Mouse (Mus musculus) liver, embryonic 14.5 days (tissue): ENCODE measurements at regions not wholly inside any gene's neighbourhood (a gene's known extent, or its start where the extent isn't known, plus 50 kb on each side); places are given as distances from the start of the nearest gene placed in this dataset.

ENCODE experiments used
- ATAC-seq: fragments of 200-750 bp; cut with Nextera tagmentation; 2 replicates; pipeline ENCODE4 v1.8.0; 2017; ENCODE audit warnings: moderate number of reproducible peaks, mild to moderate bottlenecking, moderate library complexity; ENCODE audit not compliant: insufficient read depth
- DNase-seq, 3 experiments: peaks; one replicate each; pipeline ENCODE4 v3.0.0-alpha.2; 2012 to 2013; ENCODE audit warnings: low read depth in 3 of 3, low spot score in 3 of 3
- H3K27ac ChIP-seq: fragments of 300-500 bp; sonication (generic); 2 replicates; pipeline ENCODE4 v1.5.1; 2014; ENCODE audit warnings: moderate library complexity, mild to moderate bottlenecking, control low read depth, inconsistent platforms
- H3K27me3 ChIP-seq: fragments of 300-500 bp; sonication (generic); 2 replicates; pipeline ENCODE4 v1.6.1; 2014; ENCODE audit warnings: mild to moderate bottlenecking, low read length, moderate library complexity; ENCODE audit not compliant: control insufficient read depth, insufficient read depth
- H3K36me3 ChIP-seq: fragments of 300-500 bp; sonication (generic); replicated peaks from 2 replicates; pipeline ENCODE4 v1.6.1; 2014; ENCODE audit warnings: low read depth; ENCODE audit not compliant: control insufficient read depth, insufficient read depth
- H3K4me1 ChIP-seq, 2 experiments: fragments of 200-500 bp in 1 of 2; fragments of 300-500 bp in 1 of 2; sonication (generic) in 1 of 2; replicated peaks; 2 replicates each; pipeline ENCODE4 v1.6.1; 2012 to 2014; ENCODE audit warnings: antibody characterized with exemption in 1 of 2, inconsistent platforms in 1 of 2, low read length in 1 of 2; ENCODE audit not compliant: control insufficient read depth in 2 of 2, insufficient read depth in 2 of 2
- H3K4me2 ChIP-seq: fragments of 300-500 bp; sonication (generic); 2 replicates; pipeline ENCODE4 v1.6.1; 2014; ENCODE audit warnings: low read depth, mild to moderate bottlenecking, control low read depth, moderate library complexity
- H3K4me3 ChIP-seq, 2 experiments: fragments of 200-500 bp in 1 of 2; fragments of 300-500 bp in 1 of 2; sonication (generic) in 1 of 2; 2 replicates each; pipeline ENCODE4 v1.5.1; 2012 to 2014; ENCODE audit warnings: low read depth in 2 of 2, low read length in 2 of 2, mild to moderate bottlenecking in 2 of 2, control low read depth in 1 of 2, inconsistent platforms in 1 of 2, moderate library complexity in 1 of 2; ENCODE audit not compliant: insufficient read depth in 1 of 2
- H3K9ac ChIP-seq: fragments of 300-500 bp; sonication (generic); replicated peaks from 2 replicates; pipeline ENCODE4 v1.6.1; 2014; ENCODE audit warnings: mild to moderate bottlenecking, control low read depth, moderate library complexity
- H3K9me3 ChIP-seq: fragments of 300-500 bp; sonication (generic); 2 replicates; pipeline ENCODE4 v1.6.1; 2016; ENCODE audit warnings: low read length, mixed read lengths; ENCODE audit not compliant: control insufficient read depth
- CTCF ChIP-seq: IDR thresholded peaks from 2 replicates; pipeline ENCODE4 v1.5.1; 2016; ENCODE audit warnings: antibody characterized with exemption, low read depth, control low read depth
- EP300 ChIP-seq: IDR thresholded peaks from 2 replicates; pipeline ENCODE4 v1.6.1; 2016; ENCODE audit warnings: antibody characterized with exemption, low read depth
- WGBS: fragments of 180-500 bp; shearing (Covaris S2); extraction: QIAGEN DNeasy Blood & Tissue Kit; methylation state at CpG from one replicate; pipeline ENCODE4 v1.1.7; 2014; ENCODE audit not compliant: insufficient replicate concordance; 5-methylcytosine and 5-hydroxymethylcytosine counted together

- TF ChIP-seq CTCF (no peak), EP300 (no peak)
- Histone ChIP-seq H3K9ac (no peak overlapping the region), H3K4me3 (no peak overlapping the region), H3K27me3 (no peaks in the 10 kb centered on the region), H3K4me2 (no peak overlapping the region), H3K27ac (no peak overlapping the region), H3K36me3 (no peaks in the 10 kb centered on the region), H3K9me3 (no peaks in the 10 kb centered on the region), H3K4me1 (no peaks in the 10 kb centered on the region)
- DNase-seq = no peak
- 43% methylated on average over 1 of the region's 1 CpGs for WGBS
- no peak for ATAC-seq
These were observed 165.1 kb upstream of the Nlrp1b start for GRCm38 (mm10) chr11:71395631-71396030.

GRCm38 (mm10) chr11:71400351-71400750 lies 169.8 kb upstream of the Nlrp1b start:
- DNase-seq (no peak), ATAC-seq (no peak)
- no peak overlapping the region for H3K4me2 ChIP-seq
- H3K9me3 ChIP-seq = no peaks in the 10 kb centered on the region
- H3K27me3 ChIP-seq = no peaks in the 10 kb centered on the region
- no peak overlapping the region for H3K9ac ChIP-seq
- H3K27ac ChIP-seq = no peak overlapping the region
- H3K36me3 ChIP-seq = no peaks in the 10 kb centered on the region
- H3K4me3 ChIP-seq = no peak overlapping the region
- no peak for TF ChIP-seq CTCF
- TF ChIP-seq EP300 = no peak
- no peaks in the 10 kb centered on the region for H3K4me1 ChIP-seq
- 63% methylated on average over 2 of the region's 2 CpGs for WGBS

GRCm38 (mm10) chr11:71401411-71402276 lies 171.1 kb upstream of the Nlrp1b start:
- no peak overlapping the region for H3K4me3 ChIP-seq
- H3K27ac ChIP-seq = no peak overlapping the region
- H3K4me1 ChIP-seq = no peaks in the 10 kb centered on the region
- DNase-seq (no peak), ATAC-seq (no peak)
- no peaks in the 10 kb centered on the region for H3K27me3 ChIP-seq
- no peak overlapping the region for H3K9ac ChIP-seq
- 75% methylated on average over 2 of the region's 2 CpGs for WGBS
- H3K9me3 ChIP-seq = no peaks in the 10 kb centered on the region
- TF ChIP-seq EP300 = no peak
- no peak for TF ChIP-seq CTCF
- no peaks in the 10 kb centered on the region for H3K36me3 ChIP-seq
- no peak overlapping the region for H3K4me2 ChIP-seq

- Histone ChIP-seq H3K36me3 (no peaks in the 10 kb centered on the region), H3K4me1 (no peaks in the 10 kb centered on the region), H3K4me2 (no peak overlapping the region), H3K27me3 (no peaks in the 10 kb centered on the region), H3K27ac (no peak overlapping the region), H3K9ac (no peak overlapping the region), H3K9me3 (no peaks in the 10 kb centered on the region), H3K4me3 (no peak overlapping the region)
- DNase-seq (no peak), ATAC-seq (no peak)
- no peak for TF ChIP-seq CTCF
- no peak for TF ChIP-seq EP300
- 69% methylated on average over 3 of the region's 3 CpGs for WGBS
These were observed 173.8 kb upstream of the Nlrp1b start for GRCm38 (mm10) chr11:71404361-71404760.

- Histone ChIP-seq H3K27ac (no peak overlapping the region), H3K27me3 (no peaks in the 10 kb centered on the region), H3K9ac (no peak overlapping the region), H3K4me1 (no peaks in the 10 kb centered on the region), H3K4me2 (no peak overlapping the region), H3K9me3 (no peaks in the 10 kb centered on the region), H3K4me3 (no peak overlapping the region), H3K36me3 (no peaks in the 10 kb centered on the region)
- ATAC-seq (no peak), DNase-seq (no peak)
- TF ChIP-seq EP300 (no peak), CTCF (no peak)
- WGBS = 60% methylated on average over 6 of the region's 6 CpGs
These were observed 176.5 kb upstream of the Nlrp1b start for GRCm38 (mm10) chr11:71407043-71407442.
